Mouse (Mus musculus): ENCODE measurements around the gene Tex46.

Tex46 gene

DNA sequence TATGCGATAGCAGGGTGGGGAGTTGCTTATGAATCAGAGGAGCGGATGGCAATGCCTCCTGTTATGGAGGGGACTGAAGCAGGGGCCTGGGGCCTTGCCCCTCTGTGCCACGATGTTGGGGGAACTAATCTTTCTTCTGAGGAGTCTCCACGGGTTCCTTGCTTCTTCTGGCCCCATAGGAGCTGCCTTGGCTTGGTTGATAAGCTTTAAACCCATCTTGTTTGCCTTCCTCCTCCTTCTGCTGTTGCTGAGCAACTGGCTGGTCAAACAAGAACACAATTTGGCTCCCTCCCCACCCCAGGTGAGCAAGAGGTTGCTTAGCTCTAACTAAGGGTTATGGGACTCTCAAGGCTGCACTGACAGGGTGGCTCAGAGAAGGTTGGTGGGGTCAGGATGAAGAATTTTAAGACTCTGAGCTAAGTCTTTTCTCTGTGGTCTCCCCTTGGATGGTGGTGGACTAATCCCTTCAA is at the start of gene Tex46:
Tex46 (plus strand) TSS at position 51 of the 470 bp plus-strand sequence.
- DNase-seq (ENCODE audit: low read depth) = no peak

- no peak for DNase-seq (ENCODE audit: low read depth)
Measured at GRCm38 (mm10) chr4:136562755-136563154, 47.5 kb upstream of the Tex46 start.

DNA sequence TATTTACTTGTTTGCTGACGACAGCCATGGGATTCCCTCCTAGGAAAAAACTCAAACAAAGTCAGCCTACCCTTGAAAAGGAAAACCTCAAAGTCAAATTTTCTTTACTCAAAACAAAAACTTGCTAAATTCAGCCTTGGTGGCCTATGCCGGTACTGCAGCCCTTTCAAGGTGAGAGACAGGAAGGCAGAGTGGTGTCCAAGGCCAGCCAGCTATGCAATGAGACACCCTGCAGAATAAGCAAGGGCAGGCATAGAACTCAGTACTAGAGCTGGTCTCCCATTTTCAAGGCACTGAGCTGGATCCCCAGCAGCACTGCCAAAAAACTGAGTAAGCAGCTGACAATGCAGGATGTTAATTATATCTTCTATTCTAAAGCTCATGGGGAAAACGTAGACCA is 41.6 kb upstream of the Tex46 start:
- no peak for DNase-seq (ENCODE audit: low read depth)

GRCm38 (mm10) chr4:136569998-136570397 is 40.2 kb upstream of the Tex46 start:
- peak; percentile 42 for DNase-seq (ENCODE audit: low read depth)

DNA sequence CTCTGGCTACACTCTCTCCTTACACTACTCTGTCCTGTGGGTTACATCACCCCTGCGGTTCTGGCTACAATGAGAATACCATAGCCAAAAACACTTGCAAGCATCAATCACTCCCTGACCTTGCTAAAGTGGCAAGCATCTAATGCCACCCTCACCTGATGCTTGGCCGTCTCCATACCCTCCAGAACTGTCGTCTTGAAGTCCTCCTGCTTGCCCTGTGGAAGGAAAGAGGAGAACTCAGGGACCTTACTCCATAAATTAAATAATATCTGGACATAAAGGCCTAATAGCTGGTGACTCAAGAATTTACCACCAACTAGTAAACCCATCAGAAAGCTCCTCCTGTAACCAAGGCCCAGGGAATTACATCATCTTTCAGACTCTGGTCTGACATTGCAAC is 28.4 kb upstream of the Tex46 start:
- no peak for DNase-seq (ENCODE audit: low read depth)

DNA sequence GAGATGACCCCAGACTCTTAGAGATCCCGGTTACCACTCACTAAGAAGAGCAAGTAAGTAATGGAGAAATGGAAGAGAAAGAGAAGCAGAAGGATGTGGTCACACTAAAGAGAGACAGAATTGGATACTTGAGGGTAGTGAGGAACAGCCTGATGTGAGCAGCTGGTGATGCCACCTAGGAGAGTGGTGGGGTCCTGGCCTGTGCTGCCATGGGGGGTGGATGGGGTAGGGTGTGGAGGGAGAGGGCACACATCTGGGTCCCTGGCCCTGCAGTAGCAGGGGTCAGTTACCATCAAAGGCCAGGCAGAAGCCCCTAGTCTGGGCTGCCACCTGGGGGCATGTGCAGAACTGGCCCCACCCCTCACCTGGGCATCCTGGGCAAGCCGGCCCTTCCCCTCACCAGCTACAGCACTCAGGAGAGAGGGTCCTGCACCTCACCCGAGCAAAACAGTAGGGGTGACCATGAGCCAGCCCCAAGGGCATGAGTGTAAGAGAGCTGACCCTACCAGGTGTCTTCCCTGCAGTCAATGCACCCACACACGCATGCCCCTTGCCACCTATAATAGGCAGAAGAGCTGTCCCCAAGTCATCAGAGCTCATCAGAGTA is 22.9 kb upstream of the Tex46 start:
- DNase-seq (ENCODE audit: low read depth) = no peak

DNA sequence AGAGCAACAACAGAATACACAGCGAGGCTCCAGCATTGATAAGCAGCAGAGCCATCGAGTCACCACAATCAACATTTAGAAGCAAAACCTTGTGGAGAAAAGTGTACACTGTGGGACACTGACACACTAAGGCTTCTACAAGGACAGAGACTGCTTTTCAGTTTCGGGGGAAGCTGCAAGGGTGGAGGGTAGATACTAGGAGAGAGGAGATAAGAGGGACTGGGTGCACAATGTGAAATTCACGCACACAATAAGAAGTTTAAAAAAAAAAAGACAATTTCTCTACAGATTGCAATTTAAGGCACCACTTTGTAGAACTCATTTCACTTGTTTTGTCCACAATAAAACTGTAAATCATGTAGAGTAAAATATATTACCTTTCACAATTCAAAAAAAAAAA is 22.2 kb upstream of the Tex46 start:
- no peak for DNase-seq (ENCODE audit: low read depth)

DNA sequence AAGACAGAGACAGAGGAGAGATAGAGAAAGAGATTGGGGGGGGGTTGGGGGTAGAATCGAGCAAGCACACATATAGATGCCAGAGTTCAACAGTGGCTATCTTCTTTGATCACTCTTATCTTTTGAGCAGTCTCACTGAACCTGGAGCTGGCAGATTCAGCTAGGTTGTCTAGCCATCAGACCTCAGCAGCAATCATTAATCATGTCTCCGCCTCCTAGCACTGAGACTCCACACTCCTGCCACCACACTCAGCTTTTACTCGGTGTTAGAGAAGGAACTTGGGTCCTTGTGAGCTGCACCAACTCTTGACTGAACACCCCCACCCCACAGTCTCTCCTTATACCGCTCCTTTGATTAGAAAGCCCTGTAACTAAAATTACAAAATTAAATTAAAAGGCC is 18.1 kb upstream of the Tex46 start:
- no peak for DNase-seq (ENCODE audit: low read depth)

DNA sequence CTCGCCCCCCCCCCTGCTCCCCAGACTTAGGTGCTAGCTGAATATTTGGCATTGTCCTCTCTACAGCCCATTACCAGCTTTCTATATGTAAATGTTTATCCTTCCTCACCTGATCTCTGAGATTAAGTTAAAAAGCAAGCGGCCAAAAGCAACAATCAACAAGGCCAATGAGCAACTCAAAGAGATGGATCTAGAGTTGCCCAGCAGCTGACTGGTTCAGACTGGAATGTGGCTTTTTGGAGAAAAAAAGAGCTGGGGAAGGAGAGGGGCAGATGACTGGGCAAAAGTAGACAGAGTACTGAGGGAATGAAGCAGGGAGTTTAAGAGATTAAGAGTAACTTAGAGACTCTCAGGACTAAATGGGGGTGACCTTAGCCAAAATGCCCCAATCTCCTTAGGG is 16.2 kb upstream of the Tex46 start:
- peak; percentile 18 for DNase-seq (ENCODE audit: low read depth)

GRCm38 (mm10) chr4:136595221-136595620 is 15.0 kb upstream of the Tex46 start:
- no peak for DNase-seq (ENCODE audit: low read depth)

DNA sequence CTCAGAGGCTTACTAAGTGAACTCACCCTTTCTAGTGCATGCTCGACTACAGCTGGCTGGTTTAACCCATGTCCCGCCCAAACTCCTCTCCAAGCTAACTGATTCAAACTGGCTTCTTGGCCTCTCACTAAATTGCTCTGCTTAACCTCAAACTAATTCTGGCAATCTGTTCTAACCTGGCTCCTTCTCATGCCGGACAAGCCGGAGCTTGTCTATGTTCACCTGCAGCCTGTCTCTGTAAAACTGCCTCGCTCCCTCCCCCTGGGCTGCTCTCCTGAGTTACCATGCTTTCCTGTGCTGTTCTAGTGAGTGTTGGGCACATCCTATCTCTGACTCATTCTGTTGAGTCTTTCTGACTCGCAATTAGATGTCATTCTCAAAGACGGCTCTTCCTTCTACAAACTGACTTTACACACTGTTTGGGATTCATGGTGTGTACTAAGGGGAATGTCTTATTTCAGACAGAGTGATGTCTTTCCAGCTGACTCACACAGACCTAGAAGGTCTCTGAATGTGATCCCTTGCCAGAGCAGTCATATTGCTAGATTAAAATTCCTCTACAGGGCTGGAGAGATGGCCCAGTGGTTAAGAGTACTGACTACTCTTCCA is 11.9 kb upstream of the Tex46 start:
- DNase-seq (ENCODE audit: low read depth) = no peak

DNA sequence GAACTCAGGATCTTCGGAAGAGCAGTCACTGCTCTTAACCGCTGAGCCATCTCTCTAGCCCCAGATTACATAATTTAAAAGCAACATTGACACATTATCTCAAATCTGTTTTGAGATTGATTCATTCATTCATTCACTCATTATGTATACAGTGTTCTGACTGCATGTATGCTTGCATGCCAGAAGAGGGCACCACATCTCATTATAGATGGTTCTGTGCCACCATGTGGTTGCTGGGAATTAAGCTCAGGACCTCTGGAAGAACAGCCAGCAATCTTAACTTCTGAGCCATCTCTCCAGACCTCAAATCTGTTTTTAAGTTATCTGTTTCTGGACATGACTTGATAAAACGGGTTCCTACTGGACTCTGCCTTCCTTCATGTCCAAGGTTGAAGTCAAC is 10.4 kb upstream of the Tex46 start:
- DNase-seq (ENCODE audit: low read depth) = no peak

- no peak for DNase-seq (ENCODE audit: low read depth)
Measured at GRCm38 (mm10) chr4:136600536-136600935, 9.7 kb upstream of the Tex46 start.

DNA sequence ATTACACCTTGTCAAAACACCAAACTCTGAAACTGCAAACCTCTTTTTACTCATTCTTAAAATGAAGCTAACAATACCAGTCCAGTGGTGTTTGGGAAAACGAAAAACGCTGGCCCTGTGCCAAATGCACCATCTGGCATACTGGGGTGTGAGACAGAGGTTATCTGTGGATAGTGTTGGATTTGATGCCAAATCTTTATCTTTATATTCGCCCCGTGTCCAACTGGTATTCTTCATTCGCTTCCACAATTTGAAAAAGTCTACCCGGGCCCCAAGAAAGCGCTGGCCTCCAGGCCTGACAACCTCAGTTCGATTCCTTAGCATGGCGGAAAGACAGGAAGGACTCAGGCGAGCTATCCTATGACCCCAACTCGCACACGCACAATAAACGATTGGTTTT is 8.8 kb upstream of the Tex46 start:
- peak; percentile 25 for DNase-seq (ENCODE audit: low read depth)

DNA sequence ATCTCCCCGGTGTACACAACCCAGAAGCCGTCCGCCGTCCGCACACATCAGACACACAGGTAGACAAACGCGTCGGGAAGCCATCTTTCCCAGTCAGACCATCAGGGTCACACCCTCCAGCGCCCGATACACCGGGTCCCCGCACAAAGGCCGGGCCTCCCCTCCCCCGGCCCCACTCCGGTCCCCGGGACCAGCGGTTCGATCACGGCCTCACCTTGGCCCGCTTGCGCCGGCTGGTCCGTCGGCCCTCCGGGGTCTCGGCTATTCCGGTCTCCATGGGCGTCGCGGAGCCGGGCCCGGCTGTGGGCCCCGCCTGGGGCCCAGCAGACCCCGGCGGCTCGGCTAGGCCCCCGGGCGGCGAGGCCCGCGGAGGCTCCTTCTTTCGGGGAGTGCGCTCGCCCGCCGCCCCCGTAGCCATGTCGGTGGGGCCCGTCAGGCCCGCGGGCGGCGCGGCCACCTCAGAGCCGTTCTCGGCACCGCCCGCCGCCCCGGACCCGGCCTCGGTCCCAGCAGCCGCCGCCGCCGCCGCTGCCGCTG is 8.2 kb upstream of the Tex46 start:
- DNase-seq (ENCODE audit: low read depth) = no peak

- peak; percentile 72 for DNase-seq (ENCODE audit: low read depth)
Measured at GRCm38 (mm10) chr4:136602568-136602967, 7.7 kb upstream of the Tex46 start, which contains the start of gene Kdm1a. Kdm1a (minus strand) TSS chr4:136602723.

- no peak for DNase-seq (ENCODE audit: low read depth)
Measured at GRCm38 (mm10) chr4:136605756-136606485, 4.3 kb upstream of the Tex46 start.

GRCm38 (mm10) chr4:136613657-136614056 is 3.4 kb downstream of the Tex46 start:
- no peak for DNase-seq (ENCODE audit: low read depth)

GRCm38 (mm10) chr4:136621336-136621735 is 11.1 kb downstream of the Tex46 start:
- DNase-seq (ENCODE audit: low read depth) = peak; percentile 36

DNA sequence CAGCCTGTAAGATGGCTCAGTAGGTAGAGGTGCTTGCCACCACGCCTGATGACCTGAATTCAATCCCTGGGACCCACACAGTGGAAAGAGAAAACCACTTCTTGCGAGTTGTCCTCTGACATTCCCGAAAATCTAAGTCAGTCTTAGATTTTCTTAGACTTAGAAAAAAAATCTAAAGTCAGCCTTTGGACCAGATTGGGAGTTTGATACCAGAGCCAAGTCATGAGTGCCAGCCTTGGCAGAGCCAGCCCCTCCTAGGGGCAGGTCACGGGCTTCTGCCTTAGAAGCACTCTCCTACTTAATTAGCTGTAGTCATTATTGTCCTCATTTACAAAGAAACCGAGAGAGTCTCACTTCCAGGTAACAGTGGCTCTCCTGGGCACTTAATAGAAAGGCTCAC is 11.7 kb downstream of the Tex46 start:
- no peak for DNase-seq (ENCODE audit: low read depth)

DNA sequence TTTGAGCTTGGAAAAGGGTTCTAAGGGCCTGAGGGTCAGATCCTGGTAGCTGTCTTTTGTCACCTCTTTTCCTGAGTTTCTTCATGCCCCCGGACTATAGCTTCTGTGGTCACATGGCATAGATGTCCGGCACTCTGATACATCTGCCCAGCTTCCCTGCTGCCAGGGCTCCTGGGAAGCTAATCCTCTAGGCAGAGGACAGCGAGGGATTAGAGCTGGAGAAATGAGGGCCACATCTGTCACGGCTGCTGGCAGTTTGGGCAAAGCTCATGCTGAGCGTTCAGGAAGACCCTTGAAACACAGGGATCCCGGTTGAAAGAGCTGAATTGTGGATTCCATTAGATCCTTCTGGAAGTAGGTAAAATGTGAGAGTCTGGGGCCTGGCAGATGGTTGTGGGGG is 12.2 kb downstream of the Tex46 start, which contains the start of gene Lactbl1:
Lactbl1 (plus strand) TSS at position 234 of the 400 bp plus-strand sequence.
- DNase-seq (ENCODE audit: low read depth) = no peak

- DNase-seq (ENCODE audit: low read depth) = no peak
Measured at GRCm38 (mm10) chr4:136626590-136626989, 16.4 kb downstream of the Tex46 start.
